Mouse (Mus musculus) Patski (cell line): ENCODE data around the gene Ptprt. TPM values are rescaled to one million over a fixed set of nuclear protein-coding genes. Genes with fewer than 3 reads are reported as not detected.
A peak's percentile ranks its signal among the peaks of the same experiment; 100 is the strongest.

Experiments
- ATAC-seq: fragments of 100-300 bp; one replicate; pipeline ENCODE4 v1.8.0; 2021
- CTCF ChIA-PET: fragments of 350-600 bp; sonication (Branson Sonifier 250); formaldehyde crosslinking; loops from one replicate; lab custom pipeline; 2022; ENCODE audit warnings: inconsistent platforms; lab: Charles Lee
- POLR2A ChIA-PET: fragments of 350-600 bp; sonication (Branson Sonifier 250); formaldehyde crosslinking; loops from one replicate; lab custom pipeline; 2022; ENCODE audit warnings: antibody characterized with exemption, inconsistent platforms; lab: Charles Lee
- DNase-seq: peaks from one replicate; pipeline ENCODE4 v3.0.0-alpha.2; 2011; ENCODE audit warnings: low read depth, low spot score
- H3K27me3 ChIP-seq: fragments of 371-371 bp; one replicate; pipeline ENCODE4 v1.5.1; 2021
- CTCF ChIP-seq: fragments of 100-300 bp; IDR thresholded peaks from one replicate; pipeline ENCODE4 v1.5.1; 2021
- in situ Hi-C: fragments of 300-500 bp; cut with MboI; formaldehyde crosslinking; loops from 3 replicates; pipeline ENCODE4 v1.11.1; 2018; ENCODE audit warnings: low pct_unique_long_range_greater_than_20kb, mixed read lengths
- polyA plus RNA-seq: library from polyadenylated mRNA; unstranded; gene quantifications from one replicate; pipeline ENCODE4 v1.2.3, GENCODE M21; 2021

Gene Ptprt
- polyA plus RNA-seq, 1 experiment from 2014 or later: 0.01 TPM

- CTCF ChIA-PET: no interaction called here
- ATAC-seq (no peak), DNase-seq (no peak)
- POLR2A ChIA-PET: no interaction called here
- no peaks in the 10 kb centered on the region for H3K27me3 ChIP-seq
- in situ Hi-C loops: no loop called here
- TF ChIP-seq CTCF: no peak
These were observed 1161.6 kb downstream of the Ptprt start for GRCm38 (mm10) chr2:161499097-161499899.

DNA sequence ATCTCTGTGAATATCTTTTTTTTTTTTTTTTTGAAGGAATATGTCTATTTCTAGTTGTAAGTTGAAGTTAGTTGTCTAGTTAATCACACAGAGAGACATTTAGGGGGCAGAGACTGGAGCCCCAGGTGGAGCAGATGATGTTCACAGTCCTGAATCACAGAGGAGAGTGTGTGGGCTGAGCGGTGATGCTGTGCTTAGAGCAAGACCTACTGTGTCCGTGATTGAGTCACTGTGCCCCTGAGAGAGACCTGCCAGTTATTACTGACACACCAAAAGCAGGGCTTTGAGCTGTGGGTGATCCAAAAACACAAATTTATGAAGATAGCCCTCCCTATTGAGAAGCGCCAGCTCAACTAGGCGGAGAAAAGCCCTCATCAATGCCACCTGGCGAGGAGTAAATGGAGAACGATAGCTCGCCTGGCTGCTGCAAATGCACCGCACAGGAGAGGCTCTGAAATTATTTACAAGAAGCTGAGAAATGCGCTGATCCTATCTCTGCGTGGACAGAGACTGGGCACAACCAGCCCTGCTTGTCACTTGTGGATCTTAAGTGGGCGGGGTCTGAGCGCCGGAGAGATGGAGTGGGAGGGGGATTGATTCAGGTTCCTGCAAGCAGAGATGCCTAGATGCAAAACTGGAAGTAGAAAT is 1162.4 kb downstream of the Ptprt start:
- in situ Hi-C loops: no loop called here
- ChIA-PET CTCF (no interaction called here), POLR2A (no interaction called here)
- no peak for TF ChIP-seq CTCF
- no peak for DNase-seq
- ATAC-seq: no peak
- H3K27me3 ChIP-seq: no peaks in the 10 kb centered on the region

- DNase-seq (no peak), ATAC-seq (peak; percentile 60)
- CTCF ChIA-PET: no interaction called here
- no peaks in the 10 kb centered on the region for H3K27me3 ChIP-seq
- in situ Hi-C loops: no loop called here
- POLR2A ChIA-PET: no interaction called here
- TF ChIP-seq CTCF: no peak
These were observed 1179.2 kb downstream of the Ptprt start for GRCm38 (mm10) chr2:161481741-161482140.

GRCm38 (mm10) chr2:161480445-161480844 is 1180.5 kb downstream of the Ptprt start:
- POLR2A ChIA-PET: interaction anchor here (0.6 kb wide), 1 partner anchor 672 kb away, joined by 3 read pairs; no protein-coding TSS in a partner anchor
- no peaks in the 10 kb centered on the region for H3K27me3 ChIP-seq
- in situ Hi-C loops: no loop called here
- ATAC-seq (no peak), DNase-seq (no peak)
- no peak for TF ChIP-seq CTCF
- CTCF ChIA-PET: no interaction called here
